Mouse (Mus musculus) midbrain, embryonic 15.5 days (tissue): ENCODE results near the gene Cryzl2. TPM values are rescaled to one million over a fixed set of nuclear protein-coding genes. Genes with fewer than 3 reads are reported as not detected.
A peak's percentile ranks its signal among the peaks of the same experiment; 100 is the strongest.

Experiments
- ATAC-seq: fragments of 200-750 bp; cut with Nextera tagmentation; replicated peaks from 2 replicates; pipeline ENCODE4 v1.8.0; 2017; ENCODE audit warnings: moderate TSS enrichment
- H3K27ac ChIP-seq: fragments of 300-500 bp; sonication (generic); 2 replicates; pipeline ENCODE4 v1.5.1; 2015; ENCODE audit warnings: mild to moderate bottlenecking, inconsistent platforms
- H3K27me3 ChIP-seq: fragments of 300-500 bp; sonication (generic); replicated peaks from 2 replicates; pipeline ENCODE4 v1.6.1; 2015; ENCODE audit warnings: inconsistent platforms
- H3K36me3 ChIP-seq: fragments of 300-500 bp; sonication (generic); replicated peaks from 2 replicates; pipeline ENCODE4 v1.6.1; 2015; ENCODE audit warnings: inconsistent platforms
- H3K4me1 ChIP-seq: fragments of 300-500 bp; sonication (generic); 2 replicates; pipeline ENCODE4 v1.6.1; 2015; ENCODE audit warnings: inconsistent platforms
- H3K4me2 ChIP-seq: fragments of 300-500 bp; sonication (generic); 2 replicates; pipeline ENCODE4 v1.6.1; 2015; ENCODE audit warnings: inconsistent platforms, mild to moderate bottlenecking, moderate library complexity
- H3K4me3 ChIP-seq: fragments of 300-500 bp; sonication (generic); 2 replicates; pipeline ENCODE4 v1.5.1; 2015; ENCODE audit warnings: mild to moderate bottlenecking, inconsistent platforms
- H3K9ac ChIP-seq: fragments of 300-500 bp; sonication (generic); 2 replicates; pipeline ENCODE4 v1.6.1; 2015; ENCODE audit warnings: mild to moderate bottlenecking, inconsistent platforms
- H3K9me3 ChIP-seq: fragments of 300-500 bp; sonication (generic); 2 replicates; pipeline ENCODE4 v1.6.1; 2016; ENCODE audit warnings: inconsistent platforms
- WGBS: fragments of 180-500 bp; shearing (Covaris S2); methylation state at CpG from one replicate; pipeline ENCODE4 v1.1.7; 2015; ENCODE audit warnings: mixed read lengths; 5-methylcytosine and 5-hydroxymethylcytosine counted together
- polyA plus RNA-seq: library from polyadenylated mRNA; unstranded; fragments of >200 nt; fragmentation: Nextera tagmentation; extraction: Ambion mirVana; gene quantifications from 2 replicates; pipeline ENCODE4 v1.2.1, GENCODE M21; 2015

Cryzl2 gene
- polyA plus RNA-seq, 1 experiment from 2014 or later = 7.9 TPM

GRCm38 (mm10) chr1:157426933-157427332 lies 31.4 kb upstream of the Cryzl2 start:
- Histone ChIP-seq H3K4me3 (no peak overlapping the region), H3K9ac (no peak overlapping the region), H3K9me3 (no peaks in the 10 kb centered on the region), H3K4me1 (peaks cover 5% of the 10 kb centered on the region; the same call in 1 of the 2 replicates), H3K27me3 (no peaks in the 10 kb centered on the region), H3K36me3 (no peaks in the 10 kb centered on the region), H3K27ac (no peak overlapping the region), H3K4me2 (no peak overlapping the region)
- no peak for ATAC-seq
- WGBS = 48% methylated on average over 1 of the region's 1 CpGs

- no peak for ATAC-seq
- Histone ChIP-seq H3K4me3 (no peak overlapping the region), H3K27ac (no peak overlapping the region), H3K27me3 (no peaks in the 10 kb centered on the region), H3K9ac (no peak overlapping the region), H3K4me1 (peaks cover 5% of the 10 kb centered on the region; the same call in 1 of the 2 replicates), H3K9me3 (no peaks in the 10 kb centered on the region), H3K4me2 (no peak overlapping the region), H3K36me3 (no peaks in the 10 kb centered on the region)
- 96% methylated on average over 4 of the region's 4 CpGs for WGBS
Measured at GRCm38 (mm10) chr1:157427604-157428003, 30.8 kb upstream of the Cryzl2 start.

GRCm38 (mm10) chr1:157428366-157428765 lies 30.0 kb upstream of the Cryzl2 start:
- Histone ChIP-seq H3K36me3 (no peaks in the 10 kb centered on the region), H3K4me1 (peaks cover 5% of the 10 kb centered on the region; the same call in 1 of the 2 replicates), H3K9me3 (no peaks in the 10 kb centered on the region), H3K27ac (no peak overlapping the region), H3K9ac (no peak overlapping the region), H3K27me3 (no peaks in the 10 kb centered on the region), H3K4me2 (no peak overlapping the region), H3K4me3 (no peak overlapping the region)
- 93% methylated on average over 3 of the region's 3 CpGs for WGBS
- no peak for ATAC-seq

- Histone ChIP-seq H3K9ac (no peak overlapping the region), H3K36me3 (no peaks in the 10 kb centered on the region), H3K9me3 (no peaks in the 10 kb centered on the region), H3K4me3 (no peak overlapping the region), H3K4me2 (no peak overlapping the region), H3K27me3 (no peaks in the 10 kb centered on the region), H3K4me1 (no peaks in the 10 kb centered on the region), H3K27ac (no peak overlapping the region)
- no peak for ATAC-seq
- WGBS = 47% methylated on average over 3 of the region's 3 CpGs
Measured at GRCm38 (mm10) chr1:157433316-157433715, 25.1 kb upstream of the Cryzl2 start.

- no peaks in the 10 kb centered on the region for H3K36me3 ChIP-seq
- H3K4me1 ChIP-seq = peaks cover 3% of the 10 kb centered on the region
- no peak for ATAC-seq
- no peak overlapping the region for H3K4me2 ChIP-seq
- WGBS = 93% methylated on average over 4 of the region's 4 CpGs
- no peak overlapping the region for H3K4me3 ChIP-seq
- H3K27ac ChIP-seq = no peak overlapping the region
- no peak overlapping the region for H3K9ac ChIP-seq
- H3K27me3 ChIP-seq = no peaks in the 10 kb centered on the region
- H3K9me3 ChIP-seq = no peaks in the 10 kb centered on the region
Measured at GRCm38 (mm10) chr1:157434404-157434803, 24.0 kb upstream of the Cryzl2 start.

GRCm38 (mm10) chr1:157435926-157436325 lies 22.5 kb upstream of the Cryzl2 start:
- ATAC-seq = no peak

GRCm38 (mm10) chr1:157438290-157438689 lies 20.1 kb upstream of the Cryzl2 start:
- ATAC-seq = no peak
- Histone ChIP-seq H3K4me2 (no peak overlapping the region), H3K4me3 (no peak overlapping the region), H3K4me1 (peaks cover 21% of the 10 kb centered on the region), H3K9me3 (no peaks in the 10 kb centered on the region), H3K9ac (no peak overlapping the region), H3K36me3 (no peaks in the 10 kb centered on the region), H3K27ac (no peak overlapping the region), H3K27me3 (no peaks in the 10 kb centered on the region)
- 93% methylated on average over 2 of the region's 2 CpGs for WGBS

More at GRCm38 (mm10) chr1:157435926-157436325, 22.5 kb upstream of the Cryzl2 start:
- H3K9me3 ChIP-seq = no peaks in the 10 kb centered on the region
- no peaks in the 10 kb centered on the region for H3K36me3 ChIP-seq
- H3K27ac ChIP-seq = no peak overlapping the region
- no peak overlapping the region for H3K9ac ChIP-seq
- H3K4me1 ChIP-seq = peaks cover 15% of the 10 kb centered on the region
- H3K4me2 ChIP-seq = no peak overlapping the region
- H3K4me3 ChIP-seq = no peak overlapping the region
- no peaks in the 10 kb centered on the region for H3K27me3 ChIP-seq
- WGBS = 92% methylated on average over 6 of the region's 6 CpGs

GRCm38 (mm10) chr1:157439101-157439500 lies 19.3 kb upstream of the Cryzl2 start:
- no peaks in the 10 kb centered on the region for H3K9me3 ChIP-seq
- WGBS = 72% methylated on average over 4 of the region's 4 CpGs
- no peak overlapping the region for H3K9ac ChIP-seq
- H3K27ac ChIP-seq = 0 out of 2 replicates have a peak overlapping the region, but pooled peaks have one; percentile 59
- no peak overlapping the region for H3K4me3 ChIP-seq
- peaks cover 29% of the 10 kb centered on the region for H3K4me1 ChIP-seq
- H3K36me3 ChIP-seq = no peaks in the 10 kb centered on the region
- no peaks in the 10 kb centered on the region for H3K27me3 ChIP-seq
- no peak for ATAC-seq
- H3K4me2 ChIP-seq = no peak overlapping the region

- ATAC-seq = peak; percentile 82
- H3K27ac ChIP-seq = peak overlapping the region; percentile 59
- H3K4me3 ChIP-seq = 0 out of 2 replicates have a peak overlapping the region, but pooled peaks have one; percentile 4
- no peak overlapping the region for H3K9ac ChIP-seq
- H3K4me1 ChIP-seq = peaks cover 34% of the 10 kb centered on the region
- WGBS = 2% methylated on average over 14 of the region's 14 CpGs
- no peaks in the 10 kb centered on the region for H3K9me3 ChIP-seq
- H3K36me3 ChIP-seq = no peaks in the 10 kb centered on the region
- peak overlapping the region; percentile 34 for H3K4me2 ChIP-seq
- no peaks in the 10 kb centered on the region for H3K27me3 ChIP-seq
Measured at GRCm38 (mm10) chr1:157439973-157440641, 18.3 kb upstream of the Cryzl2 start.

- H3K4me1 ChIP-seq = peaks cover 40% of the 10 kb centered on the region
- H3K4me3 ChIP-seq = no peak overlapping the region
- no peaks in the 10 kb centered on the region for H3K36me3 ChIP-seq
- H3K4me2 ChIP-seq = peak overlapping the region; percentile 35
- H3K27me3 ChIP-seq = no peaks in the 10 kb centered on the region
- no peaks in the 10 kb centered on the region for H3K9me3 ChIP-seq
- 0 out of 2 replicates have a peak overlapping the region, but pooled peaks have one; percentile 49 for H3K27ac ChIP-seq
- ATAC-seq = peak; percentile 21; the same call in 1 of the 2 replicates
- WGBS = 11% methylated on average over 14 of the region's 14 CpGs
- H3K9ac ChIP-seq = 0 out of 2 replicates have a peak overlapping the region, but pooled peaks have one; percentile 20
Measured at GRCm38 (mm10) chr1:157443026-157443722, 15.2 kb upstream of the Cryzl2 start.

GRCm38 (mm10) chr1:157443723-157444561 lies 14.4 kb upstream of the Cryzl2 start:
- Histone ChIP-seq H3K4me3 (no peak overlapping the region), H3K9me3 (no peaks in the 10 kb centered on the region), H3K9ac (0 out of 2 replicates have a peak overlapping the region, but pooled peaks have one; percentile 20), H3K27me3 (no peaks in the 10 kb centered on the region), H3K4me2 (peak overlapping the region; percentile 35), H3K36me3 (no peaks in the 10 kb centered on the region), H3K4me1 (peaks cover 40% of the 10 kb centered on the region), H3K27ac (0 out of 2 replicates have a peak overlapping the region, but pooled peaks have one; percentile 49)
- 13% methylated on average over 19 of the region's 19 CpGs for WGBS
- no peak for ATAC-seq
